Mouse (Mus musculus): Measurements from ENCODE around the gene Arhgap19. TPM values are rescaled to one million over a fixed set of nuclear protein-coding genes. Genes with fewer than 3 reads are reported as not detected.
A peak's percentile ranks its signal among the peaks of the same experiment; 100 is the strongest.

The Arhgap19 gene
- total RNA-seq, 2 experiments from 2014 or later: 3.0 to 3.3 TPM

DNA sequence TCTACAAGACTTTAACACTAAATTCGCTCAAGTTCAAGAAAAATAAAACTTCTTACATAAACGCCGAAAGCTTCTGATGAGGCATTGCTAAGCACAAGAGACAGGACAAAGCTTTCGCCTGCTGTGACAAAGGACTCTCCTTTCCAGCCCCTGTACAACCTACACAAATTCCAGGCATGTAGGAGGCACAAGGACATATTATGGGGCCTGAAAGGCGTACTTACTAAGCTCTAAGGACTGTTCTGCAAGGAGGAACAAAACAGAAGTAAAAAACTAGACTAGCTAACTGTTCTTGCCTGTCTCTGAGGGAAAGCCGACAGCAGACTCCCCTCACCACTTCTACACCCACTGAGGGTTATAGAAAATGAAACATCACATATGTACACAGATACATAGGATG, 6.9 kb downstream of the Arhgap19 start:
- no peak for TF ChIP-seq CTCF (IDR thresholded peaks at IDR 0.05)
- intact Hi-C loops (cut with DNase I): no loop called here
- H3K4me3 ChIP-seq: no peak overlapping the region
- no peak overlapping the region for H3K27ac ChIP-seq
- DNase-seq (ENCODE audit: extremely low spot score in 1 of 2, low spot score in 2 of 2): no peak

GRCm38 (mm10) chr19:41794017-41794416, 7.8 kb downstream of the Arhgap19 start:
- H3K4me3 ChIP-seq: no peak overlapping the region
- TF ChIP-seq CTCF (IDR thresholded peaks at IDR 0.05): no peak
- intact Hi-C loops (cut with DNase I): no loop called here
- DNase-seq (ENCODE audit: extremely low spot score in 1 of 2, low spot score in 2 of 2): no peak
- no peak overlapping the region for H3K27ac ChIP-seq

DNA sequence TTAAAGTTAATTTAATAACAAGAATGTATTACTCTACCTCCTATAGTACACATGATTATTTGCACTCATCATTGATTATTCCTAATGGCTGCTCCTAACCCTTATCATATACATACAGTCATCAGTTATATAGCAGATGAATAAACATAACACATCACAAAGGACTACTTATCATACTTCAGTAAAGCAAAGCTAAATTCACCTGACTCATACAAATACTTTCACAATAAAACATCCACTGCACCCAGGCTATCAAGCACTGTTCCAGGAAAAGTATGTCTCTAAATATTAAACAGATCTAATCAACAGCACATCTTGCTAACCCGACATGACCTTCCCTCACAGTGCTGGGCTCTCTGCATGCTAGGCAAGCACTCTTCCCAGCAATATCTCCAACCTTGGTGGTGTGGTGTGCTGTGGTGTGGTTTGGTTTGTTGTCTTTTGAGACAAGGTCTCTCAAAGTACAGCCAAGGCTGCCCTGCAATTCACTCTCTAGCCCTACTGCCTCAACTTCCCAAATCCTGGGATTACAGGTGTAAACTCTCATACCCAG, 8.8 kb downstream of the Arhgap19 start:
- intact Hi-C loops (cut with DNase I): no loop called here
- no peak for DNase-seq (ENCODE audit: extremely low spot score in 1 of 2, low spot score in 2 of 2)

DNA sequence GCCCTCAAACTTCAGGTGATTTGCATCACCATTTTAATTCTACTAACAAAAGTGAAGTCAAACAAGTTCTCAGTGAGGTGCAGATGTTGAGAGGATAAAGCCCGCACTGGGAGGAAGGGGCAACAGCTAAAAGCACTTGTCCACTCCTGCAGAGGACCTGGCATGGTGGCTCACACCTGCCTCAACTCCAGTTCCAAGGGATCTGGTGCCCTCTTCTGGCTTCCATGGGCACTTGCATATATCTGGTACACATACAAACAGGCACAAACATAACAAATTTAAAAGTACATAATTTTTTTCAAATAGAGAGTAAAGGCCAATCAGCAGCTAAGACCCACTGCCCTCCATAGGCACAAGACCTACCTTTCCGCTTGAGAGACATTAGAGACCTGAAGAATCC, 10.5 kb downstream of the Arhgap19 start:
- peak; percentile 28 for TF ChIP-seq CTCF (IDR thresholded peaks at IDR 0.05)
- H3K27ac ChIP-seq: no peak overlapping the region
- intact Hi-C loops (cut with DNase I): no loop called here
- no peak overlapping the region for H3K4me3 ChIP-seq
- DNase-seq (ENCODE audit: extremely low spot score in 1 of 2, low spot score in 2 of 2): no peak

More for the DNA sequence above, 8.8 kb downstream of the Arhgap19 start:
- Histone ChIP-seq H3K4me3 (no peak overlapping the region), H3K27ac (no peak overlapping the region)
- TF ChIP-seq CTCF (IDR thresholded peaks at IDR 0.05): no peak

GRCm38 (mm10) chr19:41789110-41789961, 12.5 kb downstream of the Arhgap19 start:
- H3K27ac ChIP-seq: no peak overlapping the region
- intact Hi-C loops (cut with DNase I): no loop called here
- DNase-seq (ENCODE audit: extremely low spot score in 1 of 2, low spot score in 2 of 2): no peak
- TF ChIP-seq CTCF (IDR thresholded peaks at IDR 0.05): no peak
- H3K4me3 ChIP-seq: no peak overlapping the region

- DNase-seq (ENCODE audit: extremely low spot score in 1 of 2, low spot score in 2 of 2): no peak
- Histone ChIP-seq H3K27ac (no peak overlapping the region), H3K4me3 (no peak overlapping the region)
- TF ChIP-seq CTCF (IDR thresholded peaks at IDR 0.05): no peak
- intact Hi-C loops (cut with DNase I): no loop called here
Observed at GRCm38 (mm10) chr19:41786896-41787295, 15.0 kb downstream of the Arhgap19 start.

GRCm38 (mm10) chr19:41777514-41777913, 24.3 kb downstream of the Arhgap19 start:
- intact Hi-C loops (cut with DNase I): loop anchor here (2.0 kb wide), 1 partner anchor 69 kb away; no protein-coding TSS in a partner anchor
- DNase-seq (ENCODE audit: extremely low spot score in 1 of 2, low spot score in 2 of 2): no peak
- Histone ChIP-seq H3K4me3 (no peak overlapping the region), H3K27ac (no peak overlapping the region)
- TF ChIP-seq CTCF (IDR thresholded peaks at IDR 0.05): peak; percentile 47

DNA sequence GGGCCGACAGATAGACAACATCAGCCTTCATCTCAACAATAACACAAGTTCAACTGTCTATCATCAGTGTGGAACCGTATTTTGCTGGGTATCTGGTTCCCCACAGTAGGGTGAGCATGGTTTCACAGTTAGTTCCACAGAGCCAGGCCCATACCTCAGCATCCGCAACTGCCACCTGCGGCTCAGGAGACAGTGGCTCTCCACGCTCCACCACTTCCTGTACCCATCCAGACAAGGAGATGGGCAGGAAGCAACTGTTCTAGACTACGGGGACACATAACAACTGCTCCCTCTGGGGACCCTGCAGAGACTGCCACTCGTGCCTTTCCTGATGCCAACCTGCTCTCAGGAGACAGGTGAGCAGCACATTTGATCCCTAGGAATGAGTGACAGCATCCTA, 33.1 kb downstream of the Arhgap19 start:
- intact Hi-C loops (cut with DNase I): no loop called here
- no peak overlapping the region for H3K4me3 ChIP-seq
- DNase-seq (ENCODE audit: extremely low spot score in 1 of 2, low spot score in 2 of 2): no peak
- no peak overlapping the region for H3K27ac ChIP-seq
- TF ChIP-seq CTCF (IDR thresholded peaks at IDR 0.05): no peak

DNA sequence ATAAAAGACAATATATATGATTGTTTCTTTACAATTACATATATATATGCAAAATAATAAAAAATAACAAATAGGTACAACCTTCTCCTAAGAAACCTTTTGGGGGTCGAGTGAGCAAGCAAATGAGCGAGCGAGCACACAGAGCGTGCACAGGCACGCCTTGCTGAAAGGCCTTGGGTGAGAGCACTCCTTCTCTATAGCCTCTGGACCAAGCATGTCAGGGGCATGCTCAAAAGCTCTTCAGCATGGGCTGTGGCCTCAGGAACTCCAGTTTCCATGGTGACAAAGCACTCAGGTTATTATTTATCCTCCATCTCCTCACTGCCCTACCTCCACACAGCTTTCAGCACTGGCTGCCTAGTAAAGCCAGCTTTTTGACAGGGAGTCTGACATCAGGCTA, 35.2 kb downstream of the Arhgap19 start:
- no peak for TF ChIP-seq CTCF (IDR thresholded peaks at IDR 0.05)
- DNase-seq (ENCODE audit: extremely low spot score in 1 of 2, low spot score in 2 of 2): no peak
- intact Hi-C loops (cut with DNase I): no loop called here
- Histone ChIP-seq H3K27ac (no peak overlapping the region), H3K4me3 (no peak overlapping the region)

GRCm38 (mm10) chr19:41763870-41764660, 37.8 kb downstream of the Arhgap19 start:
- Histone ChIP-seq H3K4me3 (no peak overlapping the region), H3K27ac (no peak overlapping the region)
- intact Hi-C loops (cut with DNase I): loop anchor here (1.0 to 5.0 kb wide), 5 partner anchors 107 to 677 kb away; no protein-coding TSS in a partner anchor
- peak; percentile 96 for TF ChIP-seq CTCF (IDR thresholded peaks at IDR 0.05)
- DNase-seq (ENCODE audit: extremely low spot score in 1 of 2, low spot score in 2 of 2): peak; percentile 85 to 95

GRCm38 (mm10) chr19:41761529-41761928, 40.3 kb downstream of the Arhgap19 start:
- intact Hi-C loops (cut with DNase I): loop anchor here (5.0 kb wide), 2 partner anchors 444 to 674 kb away; no protein-coding TSS in a partner anchor
- Histone ChIP-seq H3K4me3 (no peak overlapping the region), H3K27ac (no peak overlapping the region)
- DNase-seq (ENCODE audit: extremely low spot score in 1 of 2, low spot score in 2 of 2): no peak
- peak; percentile 53 for TF ChIP-seq CTCF (IDR thresholded peaks at IDR 0.05)

- Histone ChIP-seq H3K4me3 (no peak overlapping the region), H3K27ac (no peak overlapping the region)
- peak; percentile 40 for TF ChIP-seq CTCF (IDR thresholded peaks at IDR 0.05)
- intact Hi-C loops (cut with DNase I): loop anchor here (5.0 kb wide), 2 partner anchors 442 to 672 kb away; no protein-coding TSS in a partner anchor
- no peak for DNase-seq (ENCODE audit: extremely low spot score in 1 of 2, low spot score in 2 of 2)
Observed at GRCm38 (mm10) chr19:41759765-41760164, 42.1 kb downstream of the Arhgap19 start.
